Mouse (Mus musculus) limb, embryonic 11.5 days (tissue): ENCODE measurements around the gene Eif2s3y. TPM values are rescaled to one million over a fixed set of nuclear protein-coding genes. Genes with fewer than 3 reads are reported as not detected.

ENCODE experiments used
- ATAC-seq: fragments of 200-750 bp; cut with Nextera tagmentation; 2 replicates; pipeline ENCODE4 v1.8.0; 2017; ENCODE audit warnings: low read depth; ENCODE audit not compliant: insufficient number of reproducible peaks, low FRiP score, low TSS enrichment
- DNase-seq: peaks from one replicate; pipeline ENCODE4 v3.0.0-alpha.2; 2015; ENCODE audit warnings: low spot score
- H3K27ac ChIP-seq: fragments of 300-500 bp; sonication (generic); replicated peaks from 2 replicates; pipeline ENCODE4 v1.5.1; 2014; ENCODE audit warnings: low read depth, mild to moderate bottlenecking, low read length
- H3K27me3 ChIP-seq: fragments of 300-500 bp; sonication (generic); 2 replicates; pipeline ENCODE4 v1.6.1; 2014; ENCODE audit warnings: mild to moderate bottlenecking, low read length, mixed read lengths; ENCODE audit not compliant: control insufficient read depth, insufficient read depth
- H3K36me3 ChIP-seq: fragments of 300-500 bp; sonication (generic); 2 replicates; pipeline ENCODE4 v1.6.1; 2014; ENCODE audit warnings: mild to moderate bottlenecking, low read length, moderate library complexity, mixed read lengths; ENCODE audit not compliant: control insufficient read depth, insufficient read depth
- H3K4me1 ChIP-seq: fragments of 300-500 bp; sonication (generic); 2 replicates; pipeline ENCODE4 v1.6.1; 2014; ENCODE audit warnings: low read length, mixed read lengths; ENCODE audit not compliant: control insufficient read depth, insufficient read depth
- H3K4me2 ChIP-seq: fragments of 300-500 bp; sonication (generic); 2 replicates; pipeline ENCODE4 v1.6.1; 2014; ENCODE audit warnings: low read depth, mild to moderate bottlenecking, moderate library complexity; ENCODE audit not compliant: severe bottlenecking
- H3K4me3 ChIP-seq: fragments of 300-500 bp; sonication (generic); 2 replicates; pipeline ENCODE4 v1.5.1; 2014; ENCODE audit warnings: low read depth, low read length
- H3K9ac ChIP-seq: fragments of 300-500 bp; sonication (generic); 2 replicates; pipeline ENCODE4 v1.6.1; 2014; ENCODE audit warnings: mild to moderate bottlenecking, low read length
- H3K9me3 ChIP-seq: fragments of 300-500 bp; sonication (generic); 2 replicates; pipeline ENCODE4 v1.6.1; 2016; ENCODE audit warnings: low read length; ENCODE audit not compliant: control insufficient read depth
- WGBS: fragments of 180-500 bp; shearing (Covaris S2); extraction: QIAGEN DNeasy Blood & Tissue Kit; methylation state at CpG from one replicate; pipeline ENCODE4 v1.1.7; 2014; 5-methylcytosine and 5-hydroxymethylcytosine counted together
- microRNA-seq: library from miRNA; unstranded; fragments of <30 nt; microRNA quantifications from one replicate; pipeline ENCODE4, GENCODE M21; 2016
- polyA plus RNA-seq: library from polyadenylated mRNA; unstranded; fragments of >200 nt; fragmentation: Nextera tagmentation; extraction: Ambion mirVana; gene quantifications from 2 replicates; pipeline ENCODE4 v1.2.1, GENCODE M21; 2014

The Eif2s3y gene
- polyA plus RNA-seq, result 28.7 and 31.3 TPM in 2 replicates

- Histone ChIP-seq H3K4me3 (peak within 1 kb of the TSS; percentile 24; the same call in 1 of the 2 replicates), H3K27ac (no peak within 1 kb of the TSS), H3K4me2 (no peak within 1 kb of the TSS), H3K36me3 (no peaks in the 10 kb centered on the region), H3K9ac (no peak within 1 kb of the TSS), H3K9me3 (no peaks in the 10 kb centered on the region), H3K27me3 (no peaks in the 10 kb centered on the region), H3K4me1 (no peaks in the 10 kb centered on the region)
- DNase-seq, result peak; percentile 55
- 10% methylated on average over 19 of the region's 31 CpGs for WGBS
- ATAC-seq, result peak; percentile 75; the same call in 1 of the 2 replicates
Measured at GRCm38 (mm10) chrY:1009882-1010751, at the start of gene Eif2s3y. Eif2s3y (plus strand) TSS chrY:1010543.

Small RNA genes within 50 kb of the gene (microRNA-seq; reads per million reads assigned to microRNA genes)
- gene Gm47281, result not detected

Other genes with a start within 250 kb of the Eif2s3y start
- not detected in 2 replicates for gene Zfy1, start 213.1 kb upstream of the Eif2s3y start, polyA plus RNA-seq
- not detected in 2 replicates for gene Uba1y, start 191.9 kb upstream of the Eif2s3y start, polyA plus RNA-seq
- 15.3 and 18.6 TPM in 2 replicates for gene Kdm5d, start 112.8 kb upstream of the Eif2s3y start, polyA plus RNA-seq
- gene Uty, start 235.2 kb downstream of the Eif2s3y start, polyA plus RNA-seq, result 14.0 and 15.8 TPM in 2 replicates